Mouse (Mus musculus): ENCODE measurements around the gene Set. TPM values are rescaled to one million over a fixed set of nuclear protein-coding genes. Genes with fewer than 3 reads are reported as not detected.

Set gene
- polyA plus RNA-seq, 1 experiment from 2014 or later = 361 TPM

DNA sequence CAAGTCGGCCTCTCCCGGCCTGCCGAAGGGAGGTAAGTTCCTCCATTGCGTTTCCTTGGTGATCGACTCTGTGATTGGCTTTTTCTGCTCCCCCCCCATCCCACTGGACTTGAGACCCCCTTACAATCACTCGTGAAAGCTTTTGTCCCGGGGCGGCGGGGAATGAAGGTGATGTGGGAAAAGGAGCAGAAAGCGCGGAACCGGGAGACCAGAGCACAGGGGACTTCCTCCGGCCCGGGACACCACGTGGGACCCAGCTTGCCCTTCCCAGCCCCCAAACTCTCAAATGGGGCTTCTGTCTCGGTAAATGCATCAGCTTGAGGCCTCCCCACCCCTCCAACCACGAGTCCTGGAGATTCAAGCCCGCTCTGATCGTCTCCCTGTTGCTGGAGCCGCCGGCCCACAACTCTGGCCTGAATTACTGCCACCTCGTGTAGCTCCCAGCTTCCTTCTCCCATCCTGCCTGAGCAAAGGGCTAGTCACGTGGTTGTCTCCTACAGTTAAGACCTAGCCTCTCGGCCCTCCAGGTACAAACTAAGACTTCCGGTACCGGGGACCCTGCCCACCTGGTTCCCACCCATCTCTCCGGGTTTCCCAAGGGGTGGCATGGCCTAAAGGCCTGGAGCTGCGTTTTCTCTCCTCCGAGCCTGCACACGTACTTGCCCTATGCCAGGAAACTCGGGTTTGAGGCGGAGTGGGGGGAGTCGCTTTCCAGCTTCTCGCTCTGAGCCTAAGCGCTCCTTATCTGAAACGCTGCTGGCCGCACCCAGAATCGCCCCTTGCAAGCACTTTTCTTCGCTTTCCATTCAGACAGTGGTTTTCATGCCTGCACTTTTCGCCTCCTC is 5.3 kb downstream of the Set start:
- Histone ChIP-seq H3K4me2 (peak overlapping the region; percentile 85), H3K4me3 (peak overlapping the region; percentile 53), H3K27me3 (no peaks in the 10 kb centered on the region), H3K27ac (peak overlapping the region; percentile 91), H3K4me1 (peaks cover 34% of the 10 kb centered on the region), H3K9me3 (no peaks in the 10 kb centered on the region), H3K36me3 (no peaks in the 10 kb centered on the region), H3K9ac (peak overlapping the region; percentile 41)
- 0% methylated on average over 40 of the region's 40 CpGs for WGBS
- ATAC-seq (ENCODE audit: insufficient number of reproducible peaks, low FRiP score, low TSS enrichment, low read depth) = no peak

DNA sequence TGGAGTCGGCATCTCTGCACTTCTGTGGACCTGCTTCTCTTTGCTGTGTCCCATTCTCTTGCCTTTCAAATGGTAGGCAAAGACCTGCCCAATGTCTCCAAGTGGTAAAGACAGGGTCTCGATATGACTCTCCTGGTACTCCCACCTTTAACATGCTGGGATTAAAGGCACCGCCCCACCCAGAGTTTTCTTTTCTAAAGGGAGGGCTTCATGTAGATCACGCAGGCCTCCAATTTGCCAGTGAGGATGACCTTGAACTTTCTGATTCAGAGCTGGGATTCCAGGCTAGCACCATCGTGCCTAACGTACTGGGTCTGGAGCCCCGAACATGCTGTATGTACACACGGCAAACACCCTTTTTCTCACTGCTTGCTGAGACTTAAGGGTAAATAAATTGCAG is 6.1 kb downstream of the Set start:
- H3K4me2 ChIP-seq = peak overlapping the region; percentile 85
- peak overlapping the region; percentile 91 for H3K27ac ChIP-seq
- no peak for ATAC-seq (ENCODE audit: insufficient number of reproducible peaks, low FRiP score, low TSS enrichment, low read depth)
- peak overlapping the region; percentile 41 for H3K9ac ChIP-seq
- peaks cover 40% of the 10 kb centered on the region for H3K4me1 ChIP-seq
- no peaks in the 10 kb centered on the region for H3K9me3 ChIP-seq
- H3K27me3 ChIP-seq = no peaks in the 10 kb centered on the region
- H3K36me3 ChIP-seq = peaks cover under 1% of the 10 kb centered on the region; the same call in 1 of the 2 replicates
- 5% methylated on average over 8 of the region's 8 CpGs for WGBS
- peak overlapping the region; percentile 53 for H3K4me3 ChIP-seq

DNA sequence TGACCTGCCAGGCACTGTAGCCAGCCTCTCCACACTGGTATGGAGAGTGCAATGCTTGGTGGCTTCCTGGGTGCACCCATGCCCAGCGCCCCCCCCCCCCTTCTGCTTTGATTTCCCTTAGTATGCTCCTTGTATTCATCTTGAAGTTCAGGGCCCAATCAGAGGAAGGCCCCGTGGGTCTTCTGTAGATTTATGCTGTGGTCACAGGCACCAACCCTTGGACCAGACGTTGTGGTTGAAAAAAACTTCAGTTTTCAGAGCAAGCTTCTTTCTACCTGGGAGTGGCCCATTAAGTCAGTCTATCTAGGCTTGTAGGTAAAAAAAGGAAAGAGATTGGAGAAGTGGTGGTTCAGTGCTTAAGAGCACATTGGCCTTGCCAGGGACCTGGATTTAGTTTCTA is 6.6 kb downstream of the Set start:
- ATAC-seq (ENCODE audit: insufficient number of reproducible peaks, low FRiP score, low TSS enrichment, low read depth) = no peak
- H3K27ac ChIP-seq = peak overlapping the region; percentile 91

DNA sequence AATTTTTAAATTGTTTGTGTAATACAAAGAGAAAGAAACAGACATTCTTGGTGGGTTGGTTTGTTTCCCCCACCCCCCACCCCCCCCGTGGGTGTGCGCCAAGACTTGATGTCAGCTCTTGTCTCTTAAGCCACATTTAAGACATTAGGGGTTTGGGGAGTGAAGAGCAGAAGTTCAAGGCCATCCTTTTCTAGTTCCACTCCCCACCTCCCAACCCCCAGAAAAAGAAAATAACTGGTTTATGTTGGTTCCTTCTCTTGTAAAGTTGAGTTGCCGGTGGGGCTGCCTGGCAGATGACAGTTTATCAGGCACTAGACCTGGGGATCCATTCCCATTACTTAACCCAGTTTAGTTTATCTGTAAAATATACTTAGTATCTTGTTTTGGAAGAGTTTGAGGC is 7.1 kb downstream of the Set start:
- 30% methylated on average over 3 of the region's 3 CpGs for WGBS
- no peak overlapping the region for H3K27ac ChIP-seq
- H3K9ac ChIP-seq = no peak overlapping the region
- no peak for ATAC-seq (ENCODE audit: insufficient number of reproducible peaks, low FRiP score, low TSS enrichment, low read depth)
- H3K27me3 ChIP-seq = no peaks in the 10 kb centered on the region
- peaks cover 42% of the 10 kb centered on the region for H3K4me1 ChIP-seq
- H3K36me3 ChIP-seq = peaks cover 12% of the 10 kb centered on the region; the same call in 1 of the 2 replicates
- peak overlapping the region; percentile 53; the same call in 1 of the 2 replicates for H3K4me3 ChIP-seq
- no peaks in the 10 kb centered on the region for H3K9me3 ChIP-seq
- 0 out of 2 replicates have a peak overlapping the region, but pooled peaks have one; percentile 85 for H3K4me2 ChIP-seq

More for the DNA sequence above, 6.6 kb downstream of the Set start:
- Histone ChIP-seq H3K4me2 (peak overlapping the region; percentile 85), H3K9ac (no peak overlapping the region), H3K9me3 (no peaks in the 10 kb centered on the region), H3K4me3 (peak overlapping the region; percentile 53), H3K36me3 (peaks cover 6% of the 10 kb centered on the region; the same call in 1 of the 2 replicates), H3K4me1 (peaks cover 42% of the 10 kb centered on the region), H3K27me3 (no peaks in the 10 kb centered on the region)
- 3% methylated on average over 3 of the region's 3 CpGs for WGBS

- H3K27me3 ChIP-seq = no peaks in the 10 kb centered on the region
- WGBS = under 1% methylated on average over 65 of the region's 101 CpGs
- peak overlapping the region; percentile 75 for H3K4me2 ChIP-seq
- no peaks in the 10 kb centered on the region for H3K9me3 ChIP-seq
- peaks cover 26% of the 10 kb centered on the region for H3K36me3 ChIP-seq
- ATAC-seq (ENCODE audit: insufficient number of reproducible peaks, low FRiP score, low TSS enrichment, low read depth) = peak; percentile 93
- H3K4me3 ChIP-seq = peak overlapping the region; percentile 92
- H3K9ac ChIP-seq = peak overlapping the region; percentile 97
- H3K4me1 ChIP-seq = peaks cover 39% of the 10 kb centered on the region
- H3K27ac ChIP-seq = peak overlapping the region; percentile 99
These were observed 9.1 kb downstream of the Set start for GRCm38 (mm10) chr2:30066046-30066901.

DNA sequence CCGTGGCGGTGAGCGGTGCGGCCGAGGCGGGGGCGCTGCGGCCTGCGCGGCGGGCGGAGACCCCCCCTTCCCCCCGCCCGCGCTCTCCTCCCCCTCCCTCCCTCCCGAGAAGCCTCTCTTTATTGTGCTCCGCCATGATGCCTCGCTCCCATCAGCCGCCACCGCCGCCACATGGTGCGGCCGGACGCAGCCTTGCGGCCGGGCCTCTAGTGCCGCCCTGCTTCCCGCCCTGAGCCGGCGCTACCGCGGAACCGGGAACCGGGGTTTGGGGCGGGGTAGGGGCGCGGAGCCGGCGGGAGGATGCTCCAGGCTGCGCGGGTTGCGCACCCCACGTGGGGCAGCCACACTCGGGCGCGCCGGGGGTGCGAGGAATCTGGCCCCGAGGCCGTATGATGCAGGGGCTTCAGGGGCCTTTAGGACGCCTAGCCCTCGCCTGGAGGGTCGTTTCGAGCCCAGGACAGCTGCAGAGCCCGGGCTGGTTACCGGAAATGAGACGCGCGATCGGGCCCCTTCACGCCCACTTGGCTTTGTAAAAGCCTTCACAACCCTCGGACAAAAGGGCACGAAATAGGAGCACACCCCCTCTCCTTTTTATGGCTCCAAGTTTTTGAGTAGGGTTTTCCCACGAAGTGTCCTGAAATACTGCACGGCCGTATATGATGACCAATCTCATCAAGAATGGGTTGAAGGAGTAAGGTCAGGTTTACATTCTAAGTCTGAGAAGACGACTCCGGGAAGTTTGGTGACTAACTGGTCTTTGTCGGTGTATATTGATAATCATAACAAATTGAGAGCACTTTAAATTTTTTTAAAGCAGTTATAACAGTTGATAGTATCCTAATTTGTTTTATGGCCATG is 10.1 kb downstream of the Set start:
- whole genome bisulfite sequencing = under 1% methylated on average over 53 of the region's 69 CpGs
- no peaks in the 10 kb centered on the region for H3K27me3 ChIP-seq
- H3K9ac ChIP-seq = peak overlapping the region; percentile 97
- H3K36me3 ChIP-seq = peaks cover 26% of the 10 kb centered on the region
- peak overlapping the region; percentile 92 for H3K4me3 ChIP-seq
- H3K4me1 ChIP-seq = peaks cover 33% of the 10 kb centered on the region
- peak; percentile 16; the same call in 1 of the 2 replicates for ATAC-seq (ENCODE audit: insufficient number of reproducible peaks, low FRiP score, low TSS enrichment, low read depth)
- H3K4me2 ChIP-seq = peak overlapping the region; percentile 75
- H3K9me3 ChIP-seq = no peaks in the 10 kb centered on the region
- H3K27ac ChIP-seq = peak overlapping the region; percentile 99

- H3K27me3 ChIP-seq = no peaks in the 10 kb centered on the region
- peaks cover 33% of the 10 kb centered on the region for H3K4me1 ChIP-seq
- H3K4me3 ChIP-seq = peak overlapping the region; percentile 92
- H3K4me2 ChIP-seq = peak overlapping the region; percentile 75
- WGBS = 11% methylated on average over 7 of the region's 7 CpGs
- ATAC-seq (ENCODE audit: insufficient number of reproducible peaks, low FRiP score, low TSS enrichment, low read depth) = no peak
- H3K9me3 ChIP-seq = no peaks in the 10 kb centered on the region
- H3K9ac ChIP-seq = peak overlapping the region; percentile 32; the same call in 1 of the 2 replicates
- H3K36me3 ChIP-seq = peaks cover 33% of the 10 kb centered on the region
- no peak overlapping the region for H3K27ac ChIP-seq
These were observed 10.8 kb downstream of the Set start for GRCm38 (mm10) chr2:30067962-30068361.

DNA sequence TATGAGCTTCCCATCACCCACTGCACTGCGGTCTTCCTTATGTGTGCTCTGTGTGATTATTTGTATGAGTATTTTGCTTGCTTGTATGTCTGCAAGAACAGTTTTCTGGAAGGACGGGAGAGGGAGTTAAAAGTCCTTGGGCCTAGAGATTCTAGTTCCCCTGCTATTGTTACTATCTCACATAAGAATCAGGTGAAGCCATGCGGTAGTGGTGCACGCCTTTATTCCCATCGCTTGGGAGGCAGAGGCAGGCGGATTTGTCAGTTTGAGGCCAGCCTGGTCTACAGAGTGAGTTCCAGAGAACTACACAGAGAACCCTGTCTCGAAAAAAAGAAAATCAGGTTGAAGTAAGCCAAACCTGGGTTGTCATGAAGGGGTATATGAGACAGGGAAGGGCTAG is 15.7 kb downstream of the Set start:
- no peak overlapping the region for H3K4me3 ChIP-seq
- H3K27ac ChIP-seq = no peak overlapping the region
- no peak overlapping the region for H3K9ac ChIP-seq
- H3K27me3 ChIP-seq = no peaks in the 10 kb centered on the region
- peaks cover 15% of the 10 kb centered on the region for H3K4me1 ChIP-seq
- ATAC-seq (ENCODE audit: insufficient number of reproducible peaks, low FRiP score, low TSS enrichment, low read depth) = no peak
- WGBS = 84% methylated on average over 7 of the region's 7 CpGs
- H3K9me3 ChIP-seq = no peaks in the 10 kb centered on the region
- H3K36me3 ChIP-seq = peaks cover 39% of the 10 kb centered on the region
- no peak overlapping the region for H3K4me2 ChIP-seq

DNA sequence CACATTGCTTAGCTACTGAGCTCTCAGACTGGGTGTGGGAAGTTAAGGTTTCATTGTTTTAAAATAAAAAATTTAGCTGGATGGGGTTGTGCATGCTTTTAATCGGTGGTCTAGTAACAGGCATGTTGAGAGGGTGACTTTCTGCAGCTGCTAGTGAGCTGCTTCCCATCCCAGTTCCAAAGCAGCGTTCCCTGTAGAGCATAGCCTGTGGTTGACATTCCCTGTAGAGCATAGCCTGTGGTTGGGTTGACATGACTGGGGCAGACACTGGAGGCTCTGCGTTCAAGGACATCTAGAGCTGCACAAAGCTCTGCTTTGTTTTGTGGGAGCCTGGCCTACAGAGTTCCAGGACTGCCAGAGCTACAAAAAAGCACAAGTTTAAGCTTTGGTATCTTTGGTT is 16.1 kb downstream of the Set start:
- WGBS = 76% methylated on average over 3 of the region's 3 CpGs
- Histone ChIP-seq H3K9ac (no peak overlapping the region), H3K27ac (no peak overlapping the region), H3K27me3 (no peaks in the 10 kb centered on the region), H3K36me3 (peaks cover 37% of the 10 kb centered on the region), H3K4me2 (no peak overlapping the region), H3K4me1 (peaks cover 15% of the 10 kb centered on the region), H3K9me3 (no peaks in the 10 kb centered on the region), H3K4me3 (no peak overlapping the region)
- ATAC-seq (ENCODE audit: insufficient number of reproducible peaks, low FRiP score, low TSS enrichment, low read depth) = no peak

DNA sequence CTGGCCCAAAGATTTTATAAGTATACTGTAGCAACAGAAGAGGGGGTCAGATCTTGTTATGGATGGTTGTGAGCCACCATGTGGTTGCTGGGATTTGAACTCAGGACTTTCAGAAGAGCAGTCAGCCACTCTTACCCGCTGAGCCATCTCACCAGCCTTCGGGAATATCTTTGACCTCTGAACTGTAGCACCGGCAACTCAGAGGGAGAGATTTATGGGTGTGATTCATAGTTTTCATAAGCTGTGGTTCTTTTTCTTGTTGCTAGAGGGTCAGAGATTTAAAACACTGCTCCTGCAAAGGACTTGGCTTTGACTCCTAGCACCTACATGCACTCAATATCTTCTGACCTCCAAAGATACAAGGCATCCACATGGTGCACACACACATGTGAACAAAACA is 18.4 kb downstream of the Set start:
- H3K4me3 ChIP-seq = no peak overlapping the region
- WGBS = 67% methylated on average over 3 of the region's 3 CpGs
- H3K27ac ChIP-seq = no peak overlapping the region
- H3K9me3 ChIP-seq = no peaks in the 10 kb centered on the region
- no peak overlapping the region for H3K4me2 ChIP-seq
- no peak for ATAC-seq (ENCODE audit: insufficient number of reproducible peaks, low FRiP score, low TSS enrichment, low read depth)
- no peaks in the 10 kb centered on the region for H3K27me3 ChIP-seq
- peaks cover 28% of the 10 kb centered on the region for H3K4me1 ChIP-seq
- peaks cover 14% of the 10 kb centered on the region for H3K36me3 ChIP-seq
- H3K9ac ChIP-seq = no peak overlapping the region

DNA sequence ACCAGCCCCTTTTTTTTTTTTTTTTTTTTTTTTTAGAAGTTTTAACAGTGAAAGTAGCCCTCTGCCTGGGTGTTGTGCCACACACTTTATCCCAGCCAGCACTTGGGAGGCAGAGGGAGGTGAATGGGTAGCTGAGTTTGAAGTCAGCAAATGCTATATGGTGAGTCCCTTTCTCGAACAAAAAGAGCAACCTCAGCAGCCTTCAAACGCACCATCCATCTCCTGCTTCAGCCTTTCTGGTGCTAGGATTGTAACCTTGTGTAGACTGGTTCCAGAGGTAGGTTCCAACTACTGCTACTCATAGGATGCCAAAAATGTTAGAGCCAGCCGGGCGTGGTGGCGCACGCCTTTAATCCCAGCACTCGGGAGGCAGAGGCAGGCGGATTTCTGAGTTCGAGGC is 19.3 kb downstream of the Set start:
- no peaks in the 10 kb centered on the region for H3K9me3 ChIP-seq
- 88% methylated on average over 9 of the region's 9 CpGs for WGBS
- H3K36me3 ChIP-seq = peaks cover 17% of the 10 kb centered on the region
- H3K9ac ChIP-seq = no peak overlapping the region
- H3K4me1 ChIP-seq = peaks cover 28% of the 10 kb centered on the region
- H3K4me3 ChIP-seq = no peak overlapping the region
- no peaks in the 10 kb centered on the region for H3K27me3 ChIP-seq
- ATAC-seq (ENCODE audit: insufficient number of reproducible peaks, low FRiP score, low TSS enrichment, low read depth) = no peak
- H3K27ac ChIP-seq = no peak overlapping the region
- H3K4me2 ChIP-seq = no peak overlapping the region
